Mouse (Mus musculus): Measurements from ENCODE around the gene Nsmce1. TPM values are rescaled to one million over a fixed set of nuclear protein-coding genes. Genes with fewer than 3 reads are reported as not detected.
"Not testable (repeated sequence)": the region's sequence is repeated elsewhere in the genome, so short reads cannot be mapped to it uniquely, and the experiment has no call there.

Nsmce1 gene
- polyA plus RNA-seq, 1 experiment: 30.0 TPM

DNA sequence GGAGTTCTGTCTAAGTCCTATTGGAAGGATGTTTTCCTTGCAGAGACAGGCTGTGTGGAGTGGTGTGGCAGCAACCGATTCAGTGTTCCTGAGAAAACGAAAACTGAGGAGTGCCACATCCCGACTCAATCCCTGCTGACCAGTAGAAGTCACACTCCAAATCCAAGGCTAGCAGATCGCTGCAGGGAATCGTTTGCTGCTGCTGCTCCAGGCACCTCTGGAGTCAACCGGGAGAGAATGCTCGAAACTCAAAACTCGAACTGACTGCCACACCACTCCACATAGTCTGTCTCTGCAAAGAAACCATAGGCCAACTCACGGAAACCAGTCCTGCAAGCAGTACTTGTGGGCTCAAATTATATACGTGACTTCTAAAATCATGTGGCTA, 47.3 kb downstream of the Nsmce1 start:
- no peak for DNase-seq (ENCODE audit: extremely low spot score in 1 of 2, low spot score in 1 of 2)

DNA sequence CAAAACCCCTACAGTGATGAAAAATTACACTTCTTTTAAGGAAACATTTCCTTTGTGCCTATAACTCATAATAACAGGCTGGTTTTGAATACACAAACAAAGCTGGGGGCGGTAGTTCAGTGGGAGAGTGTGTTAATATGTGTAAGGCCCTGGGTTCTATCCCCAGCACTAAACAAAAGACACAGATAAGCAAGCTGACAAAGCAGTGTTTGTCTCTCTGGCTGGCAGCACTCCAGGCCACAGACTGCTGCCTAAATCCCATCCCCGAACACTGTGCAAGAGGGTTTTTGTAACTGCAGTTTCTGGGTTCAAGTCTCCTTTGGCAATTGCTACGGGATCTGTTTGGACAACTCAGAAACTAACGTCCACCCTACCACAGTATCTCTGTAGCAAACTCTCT, 49.1 kb downstream of the Nsmce1 start:
- DNase-seq (ENCODE audit: extremely low spot score in 1 of 2, low spot score in 1 of 2): no peak

DNA sequence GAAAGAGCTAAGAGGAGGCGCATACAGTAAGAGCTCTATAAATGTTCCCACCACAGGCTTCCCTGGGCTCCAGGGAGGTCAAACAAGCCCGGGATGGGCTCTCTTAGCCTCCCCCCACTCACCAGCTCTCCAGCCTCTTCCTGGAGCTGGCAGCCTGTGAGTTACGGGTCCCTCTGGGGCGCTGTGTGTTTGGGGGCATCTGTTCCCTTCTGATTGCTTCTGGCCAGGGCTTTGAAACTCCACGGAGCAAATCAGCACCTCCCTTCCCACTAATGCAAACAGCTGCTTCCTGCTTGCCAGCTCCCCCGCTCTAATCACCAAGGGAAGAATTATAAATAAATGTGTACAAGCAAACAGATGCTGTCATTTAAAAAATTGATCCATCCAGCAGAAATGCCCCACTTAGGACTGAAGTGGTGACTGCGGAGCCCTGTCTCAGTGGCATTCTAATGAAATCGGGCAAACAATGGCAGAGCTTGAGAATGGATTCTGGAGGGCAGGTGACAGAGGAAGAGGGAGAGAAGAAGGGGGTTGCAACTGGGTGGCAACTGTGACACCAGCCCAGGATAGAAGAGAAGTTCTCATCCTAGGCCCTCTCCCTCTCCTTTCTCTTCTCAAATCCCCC, 56.6 kb downstream of the Nsmce1 start:
- no peak for DNase-seq (ENCODE audit: extremely low spot score in 1 of 2, low spot score in 1 of 2)

DNA sequence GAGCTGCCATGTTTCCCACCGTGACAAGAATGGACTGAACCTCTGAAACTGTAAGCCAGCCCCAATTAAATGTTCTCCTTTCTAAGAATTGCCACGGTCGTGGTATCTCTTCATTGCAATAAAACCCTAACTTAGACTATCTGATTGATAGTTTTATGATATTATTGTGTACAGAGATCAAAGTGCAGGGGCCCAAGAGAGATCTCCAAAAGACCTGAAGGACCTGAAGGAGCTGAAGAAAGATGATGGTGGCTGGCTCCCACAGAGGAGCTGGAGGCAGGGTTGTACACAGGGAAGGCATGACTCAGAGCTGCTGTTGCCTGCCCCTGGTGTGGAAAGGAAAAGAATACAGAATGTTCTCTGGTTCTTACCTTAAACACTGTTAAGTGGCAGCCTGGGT, 57.5 kb downstream of the Nsmce1 start:
- DNase-seq (ENCODE audit: extremely low spot score in 1 of 2, low spot score in 1 of 2): no peak

DNA sequence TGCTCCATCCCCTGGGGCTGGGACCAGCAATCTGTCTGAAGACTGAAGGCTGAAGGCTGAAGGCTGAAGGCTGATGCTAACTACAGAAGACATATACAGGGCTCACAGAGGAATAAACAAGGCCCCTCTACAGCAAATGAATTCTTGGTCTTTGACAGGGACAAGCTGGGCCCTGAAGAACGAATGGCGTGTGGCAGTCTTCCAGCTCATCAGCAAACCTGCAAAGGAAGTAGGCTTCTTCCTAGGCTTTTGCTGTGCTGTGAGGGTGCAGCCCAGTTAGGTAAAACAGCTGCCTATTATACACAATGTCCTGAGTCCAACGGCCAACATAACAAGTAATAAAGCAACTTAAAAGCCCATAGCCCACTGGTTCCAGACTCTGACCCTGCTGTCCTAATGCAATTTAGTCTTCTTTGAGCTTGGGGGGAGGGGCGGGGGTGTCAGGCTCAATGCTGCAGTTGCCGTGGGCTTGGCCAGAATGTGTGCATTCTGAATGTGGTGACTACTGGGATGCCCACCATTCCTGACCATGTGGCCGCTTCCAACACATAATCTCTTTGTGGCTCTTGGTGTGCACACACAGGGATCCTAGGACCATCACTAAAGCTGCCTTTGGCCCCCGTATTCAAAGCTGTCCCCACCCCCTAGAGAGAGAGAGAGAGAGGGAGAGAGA, 61.1 kb downstream of the Nsmce1 start:
- DNase-seq (ENCODE audit: extremely low spot score in 1 of 2, low spot score in 1 of 2): no peak

DNA sequence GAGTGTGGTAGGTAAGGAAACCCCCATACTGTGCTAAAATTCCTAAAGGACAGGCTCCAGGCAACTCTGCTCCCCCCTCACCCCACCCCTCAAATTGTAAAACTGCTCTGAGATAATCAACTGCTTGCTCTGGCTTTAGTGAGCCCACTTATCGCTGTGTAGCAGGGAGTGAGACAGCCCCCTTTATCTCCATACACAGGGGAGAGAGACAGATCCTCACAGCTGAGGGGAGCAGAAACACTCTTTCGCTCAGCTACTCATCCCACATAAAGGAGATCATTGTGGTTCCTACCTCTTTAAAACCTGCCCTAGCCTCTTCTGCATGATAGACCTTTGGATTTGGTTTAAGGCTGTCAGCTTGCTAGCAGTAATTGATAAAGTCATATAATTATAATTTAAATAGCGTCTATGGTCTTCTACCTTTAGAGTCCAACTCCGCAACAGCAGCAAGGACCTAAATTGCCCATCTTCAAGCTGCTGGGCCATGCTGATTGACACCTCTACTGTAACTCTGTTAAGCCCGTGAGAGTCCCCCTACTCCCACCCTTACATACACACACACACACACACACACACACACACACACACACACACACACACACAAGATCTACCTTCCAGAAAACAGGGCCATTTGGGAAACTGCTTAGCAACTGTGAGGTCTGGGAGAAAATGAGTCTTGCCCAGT, 62.4 kb downstream of the Nsmce1 start:
- not testable (repeated sequence) for DNase-seq (ENCODE audit: extremely low spot score in 1 of 2, low spot score in 1 of 2)

DNA sequence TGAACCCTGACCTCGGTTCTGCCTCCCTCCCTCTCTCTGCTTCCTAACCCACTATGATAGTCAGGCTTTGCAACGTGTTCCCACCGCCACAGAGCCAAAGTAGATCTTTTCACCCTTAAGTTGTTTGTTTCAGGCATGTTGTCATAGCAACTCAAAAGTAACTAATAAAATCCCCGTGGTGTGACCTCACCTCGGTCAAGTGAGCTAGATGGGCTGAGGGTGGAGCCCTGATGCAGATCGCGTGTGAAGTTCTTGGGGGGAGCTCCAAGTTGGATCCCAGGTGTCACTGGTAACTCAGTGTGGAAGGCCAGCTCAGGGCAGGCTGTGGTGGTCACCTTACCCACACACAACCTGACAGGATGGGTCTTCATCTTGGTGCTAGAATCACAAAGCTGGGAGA, 63.0 kb downstream of the Nsmce1 start:
- no peak for DNase-seq (ENCODE audit: extremely low spot score in 1 of 2, low spot score in 1 of 2)

DNA sequence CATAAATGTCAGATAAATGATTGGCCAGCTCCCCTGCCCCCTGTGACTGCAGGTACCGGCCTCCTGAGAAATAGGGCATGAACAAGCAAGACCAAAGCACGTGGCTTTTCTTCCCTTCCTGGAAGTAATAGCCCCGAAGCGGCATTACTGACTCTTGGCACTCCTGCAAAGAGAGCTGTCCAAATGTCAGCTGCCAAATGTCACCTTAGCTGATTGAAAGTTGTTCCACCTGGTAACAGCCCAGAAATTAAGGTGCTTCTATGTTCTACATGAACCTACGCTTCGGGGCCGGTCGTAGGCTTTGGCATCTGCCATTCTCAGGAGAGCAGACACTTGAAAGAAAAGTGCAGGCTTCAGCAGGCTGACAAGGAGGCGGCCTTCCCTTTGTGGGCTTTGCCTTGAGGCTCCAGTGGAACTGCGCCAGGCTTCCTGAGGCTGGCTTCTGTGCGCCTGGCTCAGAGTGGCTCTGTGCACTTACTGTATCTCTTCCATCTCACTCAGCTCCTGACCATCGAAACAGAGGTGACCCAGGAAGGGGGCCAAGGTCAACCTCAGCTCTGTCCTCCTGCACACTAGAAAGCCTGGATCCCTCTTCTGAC, 63.8 kb downstream of the Nsmce1 start:
- DNase-seq (ENCODE audit: extremely low spot score in 1 of 2, low spot score in 1 of 2): no peak

DNA sequence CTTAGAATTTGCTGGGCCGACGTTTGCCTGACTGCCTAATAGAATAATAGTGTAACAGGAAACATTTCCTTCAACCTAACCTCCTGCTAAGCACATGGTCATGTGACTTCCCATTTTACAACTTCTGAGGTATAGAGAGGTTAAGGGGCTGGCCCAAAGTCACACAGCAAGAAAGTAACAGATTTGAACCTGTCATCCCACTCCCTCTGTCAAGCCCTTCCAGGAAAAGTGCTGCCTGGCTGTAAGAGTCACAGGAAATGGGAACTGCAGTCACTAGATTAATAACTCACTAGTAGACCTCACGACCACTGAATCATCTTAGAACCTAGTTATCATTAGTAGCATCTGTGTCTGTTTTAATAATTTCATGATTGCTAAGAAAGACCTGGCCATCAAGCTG, 68.3 kb downstream of the Nsmce1 start:
- DNase-seq (ENCODE audit: extremely low spot score in 1 of 2, low spot score in 1 of 2): no peak

DNA sequence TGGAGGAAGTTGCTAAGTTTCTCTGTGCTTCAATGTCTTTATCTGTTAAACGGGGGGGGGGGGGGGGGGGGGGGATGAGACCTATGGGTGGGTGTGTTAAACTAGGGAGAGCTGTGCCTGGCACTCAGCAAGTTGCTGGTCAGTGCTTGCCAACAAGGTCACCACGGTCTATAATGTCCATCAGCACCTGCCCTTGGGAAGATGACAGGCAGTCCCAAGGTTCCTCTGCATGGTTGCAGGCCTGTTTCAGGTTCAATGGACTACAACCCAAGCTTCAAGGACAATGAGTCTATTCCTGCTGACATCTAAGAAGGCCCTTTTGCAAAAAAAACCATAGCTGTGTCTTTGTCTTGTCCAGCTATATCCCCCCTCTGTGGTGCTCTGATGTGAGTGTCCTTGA, 69.5 kb downstream of the Nsmce1 start:
- DNase-seq (ENCODE audit: extremely low spot score in 1 of 2, low spot score in 1 of 2): no peak

DNA sequence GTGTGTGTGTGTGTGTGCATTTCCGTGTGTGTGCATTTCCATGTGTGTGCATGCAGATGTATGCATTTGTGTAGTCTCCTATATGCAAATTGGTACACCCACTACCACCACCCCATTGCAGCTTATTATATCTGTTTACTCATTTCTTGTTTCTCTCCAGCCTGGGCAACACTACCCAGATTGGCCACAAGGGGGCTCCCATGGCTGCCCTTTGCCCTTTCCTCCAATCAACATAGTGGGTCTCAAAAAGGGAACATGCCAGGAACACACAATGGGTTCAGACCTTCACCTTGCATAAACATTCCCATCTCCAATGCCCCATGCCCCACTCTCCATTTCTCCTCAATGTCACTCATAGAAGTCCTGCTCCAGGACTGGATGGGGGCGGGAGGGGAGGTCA, 71.2 kb downstream of the Nsmce1 start:
- DNase-seq (ENCODE audit: extremely low spot score in 1 of 2, low spot score in 1 of 2): no peak

DNA sequence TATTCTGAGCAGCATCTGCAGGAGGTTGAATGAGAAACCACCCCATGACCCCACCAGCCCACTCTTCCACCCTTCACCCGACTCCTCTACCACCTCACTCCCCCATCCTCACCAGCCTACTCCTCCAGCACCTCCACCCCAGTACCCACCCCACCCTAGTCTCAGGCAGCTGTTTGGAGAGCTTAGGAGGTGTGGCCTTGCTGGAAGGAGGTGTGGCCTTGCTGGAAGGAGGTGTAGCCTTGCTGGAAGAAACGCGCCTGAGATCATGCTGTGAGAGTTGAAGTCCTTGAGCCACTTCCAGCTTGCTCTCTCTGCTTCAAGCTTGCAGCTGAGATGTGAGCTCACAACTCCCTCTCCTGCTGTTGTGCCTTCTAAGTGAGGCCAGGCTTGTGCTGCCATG, 73.0 kb downstream of the Nsmce1 start:
- no peak for DNase-seq (ENCODE audit: extremely low spot score in 1 of 2, low spot score in 1 of 2)

Other genes starting within 250 kb of the Nsmce1 start
- 5.1 and 6.0 TPM in 2 replicates for gene Kdm8, start 46.9 kb downstream of the Nsmce1 start, polyA plus RNA-seq (2012; rRNA removed)
- gene Il4ra, start 60.5 kb upstream of the Nsmce1 start, polyA plus RNA-seq (2012; rRNA removed): 3.7 and 4.8 TPM in 2 replicates
- gene Il21r, start 111.8 kb upstream of the Nsmce1 start, polyA plus RNA-seq (2012; rRNA removed): 1.2 and 1.5 TPM in 2 replicates
- 56.8 and 60.1 TPM in 2 replicates for gene Gtf3c1, start 216.2 kb upstream of the Nsmce1 start, polyA plus RNA-seq (2012; rRNA removed)
- gene D430042O09Rik, start 216.3 kb upstream of the Nsmce1 start, polyA plus RNA-seq (2012; rRNA removed): 15.9 and 16.0 TPM in 2 replicates